Mouse (Mus musculus): ENCODE measurements around the gene Pan3.
A peak's percentile ranks its signal among the peaks of the same experiment; 100 is the strongest.

Gene Pan3

GRCm38 (mm10) chr5:147429535-147430305, at the start of gene Pan3:
Gene Pan3 (plus strand): TSS chr5:147430161.
- DNase-seq (ENCODE audit: low spot score): peak; percentile 96

GRCm38 (mm10) chr5:147381396-147381795, 48.6 kb upstream of the Pan3 start:
- no peak for DNase-seq (ENCODE audit: low spot score)

- no peak for DNase-seq (ENCODE audit: low spot score)
Measured at GRCm38 (mm10) chr5:147386865-147387264, 43.1 kb upstream of the Pan3 start.

DNA sequence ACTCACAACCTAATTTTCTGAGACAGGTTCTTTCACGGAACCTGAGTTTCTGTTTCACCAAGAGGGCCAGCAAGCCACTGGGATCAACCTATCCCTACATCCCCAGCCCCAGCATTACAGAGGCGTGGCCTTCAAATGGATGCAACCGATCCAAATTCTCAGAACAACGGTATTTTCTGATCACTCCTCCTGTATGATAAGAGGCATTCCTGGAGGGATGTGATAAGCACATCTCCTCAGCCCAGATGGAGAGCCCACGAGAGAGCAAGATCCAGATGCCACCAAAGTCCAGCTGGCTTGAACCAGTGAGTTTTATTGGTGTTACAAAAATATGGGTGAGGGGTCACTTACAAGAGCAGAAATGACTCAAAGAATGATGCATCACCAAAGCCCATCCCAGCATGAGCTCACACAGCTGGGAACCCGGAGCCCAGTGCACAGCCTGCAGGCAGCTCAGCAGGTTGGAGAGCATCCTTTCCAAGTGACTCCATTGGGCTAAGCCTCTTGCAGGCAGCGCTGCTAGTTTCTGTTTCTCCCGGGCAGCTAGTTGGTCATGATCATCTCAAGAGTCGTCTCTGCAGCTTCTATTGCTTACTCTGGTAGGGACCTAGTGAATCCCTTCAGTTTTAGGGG, 41.5 kb upstream of the Pan3 start:
- no peak for DNase-seq (ENCODE audit: low spot score)

GRCm38 (mm10) chr5:147389052-147389451, 40.9 kb upstream of the Pan3 start:
- no peak for DNase-seq (ENCODE audit: low spot score)

DNA sequence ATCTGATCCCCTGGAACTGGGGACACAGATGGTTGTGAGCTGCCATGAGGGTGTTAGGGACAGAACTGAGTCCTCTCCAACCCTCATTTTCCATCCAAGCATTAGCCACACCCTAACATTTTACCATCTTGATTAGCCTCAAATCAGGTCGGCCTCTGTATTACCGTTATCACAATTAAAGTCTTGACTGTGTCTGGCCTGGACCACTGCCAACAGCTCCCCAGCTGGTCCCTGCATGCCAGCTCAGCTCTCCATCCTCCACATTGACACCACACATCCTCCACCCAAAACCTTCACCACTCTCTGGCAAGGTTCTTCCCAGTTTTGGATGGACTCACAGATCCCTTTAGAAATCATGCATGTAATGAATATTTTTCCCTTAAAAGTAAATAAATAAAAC, 39.2 kb upstream of the Pan3 start:
- DNase-seq (ENCODE audit: low spot score): no peak

DNA sequence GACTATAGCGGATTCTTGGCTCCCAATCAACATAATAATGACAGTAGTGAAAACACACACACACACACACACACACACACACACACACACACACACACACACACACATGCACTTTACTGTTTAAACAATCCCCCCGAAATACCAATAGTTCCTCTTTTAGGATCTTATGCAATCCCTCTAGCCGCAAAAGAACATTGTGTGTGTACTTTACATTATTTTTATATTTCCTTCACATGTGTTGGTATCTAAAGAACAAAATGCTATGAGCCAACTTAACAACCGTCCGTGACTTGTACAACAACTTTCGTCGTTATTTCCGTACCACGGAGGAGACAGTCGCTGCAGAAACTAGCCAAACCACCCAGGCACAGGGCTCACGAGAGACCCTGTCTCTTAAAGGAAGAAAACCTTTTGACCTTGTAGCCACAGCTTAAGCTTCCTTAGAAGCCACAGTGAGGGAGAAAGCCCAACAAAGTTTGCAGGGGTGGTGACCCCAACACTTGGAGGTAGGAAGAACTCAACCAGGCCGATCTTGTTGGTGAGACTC, 37.2 kb upstream of the Pan3 start:
- no peak for DNase-seq (ENCODE audit: low spot score)

- no peak for DNase-seq (ENCODE audit: low spot score)
Measured at GRCm38 (mm10) chr5:147395050-147395449, 34.9 kb upstream of the Pan3 start.

GRCm38 (mm10) chr5:147399843-147400504, 30.0 kb upstream of the Pan3 start, which contains the start of gene Flt3:
Gene Flt3 (minus strand): TSS chr5:147400489.
- DNase-seq (ENCODE audit: low spot score): no peak

GRCm38 (mm10) chr5:147400505-147400979, 29.4 kb upstream of the Pan3 start:
- DNase-seq (ENCODE audit: low spot score): no peak

GRCm38 (mm10) chr5:147401024-147401423, 28.9 kb upstream of the Pan3 start:
- DNase-seq (ENCODE audit: low spot score): no peak

- peak; percentile 49 for DNase-seq (ENCODE audit: low spot score)
Measured at GRCm38 (mm10) chr5:147402505-147402904, 27.5 kb upstream of the Pan3 start.

DNA sequence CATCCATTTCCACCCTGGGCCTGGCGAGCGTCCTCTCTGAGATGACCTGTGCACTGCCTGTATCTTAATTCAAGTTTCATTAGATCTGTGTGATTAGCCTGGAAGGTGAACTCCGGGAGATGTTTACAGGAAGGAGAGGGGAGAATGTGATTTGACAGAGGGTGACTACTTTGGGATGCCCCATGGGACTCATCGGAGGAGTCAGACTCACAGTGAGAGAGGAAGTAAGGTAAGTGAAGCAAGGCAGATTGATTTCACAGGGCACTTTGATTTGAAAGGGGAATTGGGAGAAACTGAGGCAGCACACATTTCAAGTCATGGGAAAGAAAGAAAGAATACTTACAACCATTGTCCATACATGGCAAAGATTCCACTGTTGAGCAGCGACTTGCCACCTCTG, 23.8 kb upstream of the Pan3 start:
- no peak for DNase-seq (ENCODE audit: low spot score)

DNA sequence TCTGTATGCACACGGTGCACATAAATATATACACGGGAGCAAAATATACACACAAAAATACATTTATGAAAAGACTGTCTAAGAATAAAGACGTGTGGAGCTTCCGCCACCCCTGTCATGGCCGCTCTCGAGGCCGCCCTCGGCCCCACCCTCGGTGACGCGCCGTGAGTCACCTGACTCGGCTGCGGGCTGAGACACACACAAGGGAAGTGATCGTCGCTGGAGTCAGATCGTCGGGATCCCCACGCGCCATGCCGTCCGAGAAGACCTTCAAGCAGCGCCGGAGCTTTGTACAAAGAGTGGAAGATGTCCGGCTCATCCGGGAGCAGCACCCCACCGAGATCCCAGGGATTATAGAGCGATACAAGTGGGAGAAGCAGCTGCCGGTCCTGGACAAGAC, 21.2 kb upstream of the Pan3 start:
- DNase-seq (ENCODE audit: low spot score): no peak

DNA sequence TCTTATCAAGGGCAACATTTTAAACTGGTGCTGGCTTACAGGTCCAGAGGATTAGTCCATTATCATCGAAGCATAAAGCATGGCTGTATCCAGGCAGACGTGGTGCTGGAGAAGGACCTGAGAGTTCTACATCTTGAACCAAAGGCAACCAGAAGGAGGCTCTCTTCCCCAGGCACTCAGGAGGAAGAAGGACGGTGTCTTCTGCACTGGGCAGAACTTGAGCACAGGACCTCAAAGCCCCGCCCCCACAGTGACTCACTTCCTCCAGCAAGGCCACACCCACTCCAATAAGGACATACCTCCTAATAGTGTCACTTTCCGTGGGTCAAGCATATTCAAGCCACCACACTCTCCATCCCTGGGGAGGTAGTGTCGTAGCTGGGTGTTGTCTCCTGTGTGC, 19.4 kb upstream of the Pan3 start:
- DNase-seq (ENCODE audit: low spot score): no peak

GRCm38 (mm10) chr5:147417986-147418385, 12.0 kb upstream of the Pan3 start:
- no peak for DNase-seq (ENCODE audit: low spot score)

DNA sequence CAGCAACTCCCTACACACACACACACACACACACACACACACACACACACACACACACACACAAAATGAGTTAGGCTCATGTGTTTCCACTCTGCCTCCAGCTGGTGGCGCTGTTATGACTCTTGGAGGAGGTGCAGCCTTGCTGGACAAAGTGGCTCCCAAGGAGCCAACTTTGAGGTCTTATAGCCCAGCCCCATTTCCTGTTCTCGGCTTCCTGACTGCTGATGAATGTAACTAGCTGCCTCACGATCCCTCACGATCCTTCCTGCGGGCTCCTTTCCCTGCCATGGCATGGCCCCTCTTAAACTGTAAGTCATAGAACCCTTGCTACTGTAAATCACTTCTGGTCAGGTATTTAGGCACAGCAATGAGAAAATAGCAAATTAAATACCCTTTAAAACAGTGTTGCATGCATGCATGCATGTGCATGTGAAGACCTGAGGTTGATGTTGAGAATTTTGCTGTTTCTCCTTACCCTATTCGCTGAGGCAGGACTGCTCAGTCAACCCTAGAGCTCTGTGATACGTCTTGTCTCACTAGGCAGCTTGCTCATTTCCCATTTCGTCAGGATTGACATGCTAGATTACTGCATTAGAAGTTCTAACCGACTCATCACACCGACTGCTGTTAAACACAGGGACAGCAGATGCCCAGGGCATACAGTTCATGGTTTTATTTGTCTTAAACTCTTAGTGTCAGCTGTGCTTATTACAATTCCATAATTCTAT, 11.4 kb upstream of the Pan3 start:
- DNase-seq (ENCODE audit: low spot score): peak; percentile 52

DNA sequence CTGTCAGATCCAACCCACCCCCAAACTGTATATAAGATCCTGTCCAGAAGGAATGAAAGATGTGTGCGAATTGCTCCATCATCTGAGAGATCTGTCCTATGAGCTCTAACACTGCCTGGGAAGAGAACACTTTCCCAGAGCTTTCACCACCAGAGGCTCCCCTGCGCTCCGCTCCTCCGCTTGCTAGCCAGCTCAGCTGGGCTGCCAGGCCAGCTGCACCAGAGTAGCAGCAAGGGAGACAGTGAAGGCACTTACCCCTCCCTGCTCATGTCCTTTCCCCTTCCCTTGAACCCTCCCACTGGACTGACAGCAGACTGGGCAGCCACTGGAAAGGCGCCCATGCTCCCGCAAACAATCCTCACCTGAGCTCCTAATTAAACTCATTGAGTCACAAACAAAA, 6.3 kb upstream of the Pan3 start:
- no peak for DNase-seq (ENCODE audit: low spot score)

DNA sequence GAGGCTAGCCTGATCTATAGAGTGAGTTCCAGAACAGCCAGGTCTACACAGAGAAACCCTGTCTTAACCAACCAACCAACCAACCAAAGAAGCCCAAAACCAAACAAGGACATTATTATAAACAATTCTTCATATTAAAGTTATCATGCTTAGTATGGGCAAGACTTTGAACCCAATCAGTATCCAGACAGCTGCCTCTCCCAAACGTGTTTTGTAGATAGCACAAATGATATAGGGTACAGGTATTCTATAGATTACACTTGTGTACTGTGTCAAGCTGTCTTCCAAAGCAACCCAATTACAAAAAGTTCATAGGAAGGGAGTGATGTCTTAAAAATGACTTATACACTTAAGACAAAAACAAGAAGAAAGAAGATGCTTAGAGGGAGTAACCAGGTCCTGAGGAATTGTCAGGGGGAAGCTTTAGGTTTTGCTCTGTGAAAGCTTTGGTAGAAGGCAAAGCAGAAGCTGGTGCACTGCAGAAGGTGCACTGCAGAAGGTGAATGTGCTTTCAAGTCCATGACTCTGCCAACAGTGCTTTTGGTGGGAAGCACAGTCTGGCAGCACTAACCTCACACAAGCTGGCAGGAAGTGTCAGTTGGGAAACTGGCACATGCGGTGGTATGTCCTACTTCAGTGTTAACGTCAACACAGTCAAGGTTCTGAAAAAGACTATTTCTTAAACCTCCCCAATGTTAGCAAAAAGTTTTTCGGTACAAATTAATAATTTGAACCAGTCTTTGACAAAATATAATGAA, 3.7 kb upstream of the Pan3 start:
- DNase-seq (ENCODE audit: low spot score): no peak

DNA sequence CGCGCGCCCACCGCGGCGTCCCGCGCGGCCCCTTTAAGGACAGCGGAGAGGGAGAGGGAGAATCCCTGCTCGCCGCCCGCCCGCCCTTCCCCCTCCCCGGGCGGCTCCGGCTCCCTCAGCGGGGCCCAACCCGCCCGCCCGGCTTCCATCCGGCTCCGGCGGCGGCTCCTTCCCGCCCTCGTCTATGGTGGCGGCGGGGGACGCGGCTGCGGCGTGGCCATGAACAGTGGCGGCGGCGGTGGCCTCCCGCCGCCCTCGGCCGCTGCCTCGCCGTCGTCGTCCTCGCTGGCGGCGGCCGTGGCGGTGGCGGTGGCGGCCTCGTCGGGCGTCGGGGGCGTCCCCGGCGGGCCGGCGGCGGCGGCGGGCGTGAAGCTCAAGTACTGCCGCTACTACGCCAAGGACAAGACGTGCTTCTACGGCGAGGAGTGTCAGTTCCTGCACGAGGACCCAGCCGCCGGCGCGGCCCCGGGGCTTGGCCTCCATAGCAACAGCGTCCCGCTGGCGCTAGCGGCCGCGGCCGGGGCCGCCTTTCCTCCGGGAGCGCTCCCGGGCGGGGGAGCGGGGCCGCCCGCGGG, 487 bp downstream of the Pan3 start:
- DNase-seq (ENCODE audit: low spot score): peak; percentile 57

Measured in MN1 (cell line).